Mouse (Mus musculus) ES-Bruce4 (cell line): ENCODE results near the gene Mrpl12.

Experiments
- CTCF ChIP-seq: IDR thresholded peaks from one replicate; pipeline ENCODE4 v1.8.1; 2011; ENCODE audit warnings: low read depth, low read length
- EP300 ChIP-seq: IDR thresholded peaks from 2 replicates; pipeline ENCODE4 v1.6.1; 2011; ENCODE audit warnings: low read depth, low read length; ENCODE audit not compliant: insufficient read depth
- POLR2A ChIP-seq: IDR thresholded peaks from one replicate; pipeline ENCODE4 v1.8.1; 2011; ENCODE audit warnings: low read length; ENCODE audit not compliant: insufficient read depth

GRCm38 (mm10) chr11:120512790-120513453, 28.5 kb downstream of the Mrpl12 start:
- TF ChIP-seq CTCF: no peak
- TF ChIP-seq EP300: no peak
- no peak for TF ChIP-seq POLR2A
